Mouse (Mus musculus) adrenal gland, adult 8-10 months (tissue): ENCODE measurements around the gene Arhgef25. TPM values are rescaled to one million over a fixed set of nuclear protein-coding genes. Genes with fewer than 3 reads are reported as not detected.
"Not testable (repeated sequence)": the region's sequence is repeated elsewhere in the genome, so short reads cannot be mapped to it uniquely, and the experiment has no call there.

Source experiments
- DNase-seq: peaks from one replicate; pipeline ENCODE4 v3.0.0; 2022
- total RNA-seq, 4 experiments: library from RNA; stranded (reverse); gene quantifications; 2 replicates each; pipeline ENCODE4 v1.2.4; 2022

The Arhgef25 gene
- total RNA-seq, 4 experiments from 2014 or later, result 24.8 to 52.1 (median 37.9) TPM

GRCm38 (mm10) chr10:127165354-127165653 lies 24.6 kb downstream of the Arhgef25 start:
- DNase-seq, result no peak

- no peak for DNase-seq
Observed at GRCm38 (mm10) chr10:127164631-127165353, 25.1 kb downstream of the Arhgef25 start, which contains the start of gene B4galnt1. Gene B4galnt1, plus strand, starts transcription at chr10:127165225.

- DNase-seq, result no peak
Observed at GRCm38 (mm10) chr10:127164190-127164589, 25.7 kb downstream of the Arhgef25 start.

GRCm38 (mm10) chr10:127162771-127163261 lies 27.1 kb downstream of the Arhgef25 start:
- not testable (repeated sequence) for DNase-seq

- no peak for DNase-seq
Observed at GRCm38 (mm10) chr10:127160728-127161127, 29.2 kb downstream of the Arhgef25 start.

GRCm38 (mm10) chr10:127160081-127160480 lies 29.8 kb downstream of the Arhgef25 start:
- DNase-seq, result no peak

GRCm38 (mm10) chr10:127158471-127158870 lies 31.4 kb downstream of the Arhgef25 start:
- DNase-seq, result no peak

- DNase-seq, result no peak
Observed at GRCm38 (mm10) chr10:127156511-127156910, 33.4 kb downstream of the Arhgef25 start.

GRCm38 (mm10) chr10:127156089-127156488 lies 33.8 kb downstream of the Arhgef25 start:
- DNase-seq, result no peak

GRCm38 (mm10) chr10:127154652-127155051 lies 35.2 kb downstream of the Arhgef25 start:
- no peak for DNase-seq

GRCm38 (mm10) chr10:127154241-127154640 lies 35.6 kb downstream of the Arhgef25 start:
- no peak for DNase-seq

GRCm38 (mm10) chr10:127153323-127153722 lies 36.6 kb downstream of the Arhgef25 start:
- no peak for DNase-seq

- not testable (repeated sequence) for DNase-seq
Observed at GRCm38 (mm10) chr10:127152556-127152955, 37.3 kb downstream of the Arhgef25 start.

- not testable (repeated sequence) for DNase-seq
Observed at GRCm38 (mm10) chr10:127151233-127151632, 38.6 kb downstream of the Arhgef25 start.

- no peak for DNase-seq
Observed at GRCm38 (mm10) chr10:127150471-127150872, 39.4 kb downstream of the Arhgef25 start.

- no peak for DNase-seq
Observed at GRCm38 (mm10) chr10:127147135-127147534, 42.7 kb downstream of the Arhgef25 start.

GRCm38 (mm10) chr10:127145303-127145702 lies 44.6 kb downstream of the Arhgef25 start:
- no peak for DNase-seq

GRCm38 (mm10) chr10:127144536-127144935 lies 45.3 kb downstream of the Arhgef25 start:
- DNase-seq, result no peak

GRCm38 (mm10) chr10:127143228-127143627 lies 46.7 kb downstream of the Arhgef25 start:
- no peak for DNase-seq

- DNase-seq, result no peak
Observed at GRCm38 (mm10) chr10:127141500-127141899, 48.4 kb downstream of the Arhgef25 start.

GRCm38 (mm10) chr10:127140971-127141370 lies 48.9 kb downstream of the Arhgef25 start:
- no peak for DNase-seq

GRCm38 (mm10) chr10:127138328-127139141 lies 51.3 kb downstream of the Arhgef25 start:
- no peak for DNase-seq

- no peak for DNase-seq
Observed at GRCm38 (mm10) chr10:127137896-127138295, 52.0 kb downstream of the Arhgef25 start.

- no peak for DNase-seq
Observed at GRCm38 (mm10) chr10:127136510-127136909, 53.4 kb downstream of the Arhgef25 start.
